Mouse (Mus musculus) thymus, postnatal 36 days (tissue): ENCODE data around the gene Rsph1.
A peak's percentile ranks its signal among the peaks of the same experiment; 100 is the strongest.
"Not testable (repeated sequence)": the region's sequence is repeated elsewhere in the genome, so short reads cannot be mapped to it uniquely, and the experiment has no call there.

Experiments used
- DNase-seq, 2 experiments: peaks; one replicate each; pipeline ENCODE4 v3.0.0; 2022; ENCODE audit warnings: mixed read lengths in 2 of 2

The Rsph1 gene

DNA sequence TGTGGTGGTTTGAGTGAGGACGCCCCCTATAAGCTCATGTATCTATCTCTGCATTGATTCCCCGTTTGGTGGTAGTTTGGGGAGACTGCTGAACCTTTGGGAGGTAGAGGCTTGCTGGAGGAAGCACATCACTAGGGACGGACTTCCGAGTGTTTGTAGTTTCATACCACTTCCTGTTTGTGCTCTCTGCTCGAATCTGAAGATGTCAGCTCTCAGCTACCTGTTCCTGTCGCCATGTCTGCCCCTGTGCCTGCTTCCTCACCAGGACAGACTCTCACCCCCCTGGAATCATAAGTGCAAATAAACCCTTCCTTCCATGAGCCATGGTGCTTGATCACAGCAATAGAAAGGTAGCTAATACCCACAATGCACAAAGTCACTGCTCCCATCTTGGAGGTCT, 2.0 kb downstream of the Rsph1 start:
- DNase-seq, result peak; percentile 31 to 47

DNA sequence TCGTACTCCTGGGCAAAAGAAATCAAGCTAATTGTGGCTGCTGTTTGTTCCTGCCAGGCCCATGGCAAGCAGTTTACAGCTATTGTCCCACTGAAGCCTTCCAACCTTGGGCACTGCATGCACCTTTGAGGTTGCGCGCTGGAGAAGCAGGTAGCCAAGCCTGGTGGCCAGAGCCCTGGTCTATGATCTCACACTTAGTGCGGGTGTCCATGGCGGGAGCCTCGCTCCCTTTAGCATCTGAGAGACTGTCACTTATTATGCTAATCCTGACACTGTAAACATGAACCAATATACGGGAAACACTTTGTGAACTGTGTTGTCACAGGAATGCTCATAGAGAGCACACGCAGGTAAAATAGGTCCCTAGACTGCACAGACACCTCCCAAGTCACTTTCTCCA, 3.6 kb downstream of the Rsph1 start:
- DNase-seq, result no peak

GRCm38 (mm10) chr17:31272416-31273165, 4.6 kb downstream of the Rsph1 start:
- DNase-seq, result no peak

DNA sequence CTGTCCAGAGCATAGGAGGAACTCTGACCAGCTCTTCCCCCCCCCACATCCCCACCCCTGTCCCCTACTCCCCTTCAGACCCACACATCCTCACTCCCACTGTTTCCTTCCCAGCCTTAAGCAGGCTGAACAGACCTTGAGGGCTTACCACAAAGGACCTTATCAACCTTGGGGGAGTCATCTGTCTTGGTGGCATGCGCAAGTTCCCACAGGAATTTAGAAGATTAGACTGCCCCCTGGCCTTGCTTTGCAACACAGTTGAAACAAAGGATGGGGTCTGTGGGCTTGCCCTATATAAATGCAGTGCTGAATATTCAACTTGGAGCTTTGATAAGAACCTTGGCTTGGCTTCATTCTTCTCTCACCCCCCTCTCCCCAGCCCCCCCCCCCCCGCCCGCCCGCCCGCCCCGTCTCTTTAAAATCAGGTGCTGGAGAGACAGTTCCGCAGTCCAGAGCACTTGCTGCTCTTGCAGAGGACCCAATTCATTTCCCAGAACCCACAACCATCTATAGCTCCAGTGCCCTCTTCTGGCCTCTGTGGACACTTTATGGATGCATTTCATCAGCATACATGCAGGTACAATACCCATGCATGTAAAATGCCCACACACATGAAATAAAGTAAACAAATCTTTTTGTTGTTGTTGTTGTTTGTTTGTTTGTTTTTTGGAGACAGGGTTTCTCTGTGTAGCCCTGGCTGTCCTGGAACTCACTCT, 5.9 kb downstream of the Rsph1 start:
- no peak for DNase-seq

GRCm38 (mm10) chr17:31270736-31271135, 6.4 kb downstream of the Rsph1 start:
- not testable (repeated sequence) for DNase-seq

- DNase-seq, result no peak
These were observed 6.9 kb downstream of the Rsph1 start for GRCm38 (mm10) chr17:31270246-31270645.

DNA sequence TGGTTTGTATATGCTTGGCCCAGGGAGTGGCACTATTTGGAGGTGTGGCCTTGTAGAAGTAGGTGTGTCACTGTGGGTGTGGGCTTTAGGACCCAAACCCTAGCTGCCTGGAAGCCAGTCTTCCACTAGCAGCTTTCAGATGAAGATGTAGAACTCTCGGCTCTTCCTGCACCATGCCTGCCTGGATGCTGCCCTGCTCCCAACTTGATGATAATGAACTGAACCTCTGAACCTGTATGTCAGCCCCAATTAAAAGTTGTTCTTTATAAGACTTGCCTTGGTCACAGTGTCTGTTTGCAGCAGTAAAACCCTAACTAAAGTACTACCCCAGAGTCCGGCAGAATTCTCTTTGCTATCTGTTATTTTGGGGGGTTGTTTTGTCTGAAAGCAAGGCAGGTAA, 7.4 kb downstream of the Rsph1 start:
- no peak for DNase-seq

DNA sequence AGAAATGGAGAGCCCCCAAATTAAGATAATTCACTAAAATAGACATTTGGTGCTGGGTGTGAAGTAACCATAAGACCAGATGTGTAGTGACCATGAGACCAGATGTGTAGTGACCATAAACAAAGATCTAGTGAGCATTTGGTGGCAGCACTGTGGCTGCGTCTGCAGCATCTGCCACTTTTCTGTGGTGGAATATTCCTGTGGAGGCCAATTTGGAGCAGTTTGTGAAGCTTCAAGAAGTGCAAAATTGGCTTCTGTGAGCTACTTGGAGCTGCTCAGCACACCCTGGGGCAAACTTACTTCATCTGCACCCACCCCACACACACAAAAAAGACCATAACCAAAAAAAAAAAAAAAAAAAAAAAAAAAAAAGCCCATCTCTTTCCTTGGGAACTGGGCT, 9.2 kb downstream of the Rsph1 start:
- no peak for DNase-seq

GRCm38 (mm10) chr17:31267603-31268002, 9.6 kb downstream of the Rsph1 start:
- DNase-seq, result no peak

GRCm38 (mm10) chr17:31267138-31267537, 10.0 kb downstream of the Rsph1 start:
- DNase-seq, result no peak

GRCm38 (mm10) chr17:31266321-31266950, 10.7 kb downstream of the Rsph1 start:
- peak; percentile 54 to 59 for DNase-seq

- peak in 1 of 2 experiments; percentile 27 for DNase-seq
These were observed 11.4 kb downstream of the Rsph1 start for GRCm38 (mm10) chr17:31265831-31266230.

DNA sequence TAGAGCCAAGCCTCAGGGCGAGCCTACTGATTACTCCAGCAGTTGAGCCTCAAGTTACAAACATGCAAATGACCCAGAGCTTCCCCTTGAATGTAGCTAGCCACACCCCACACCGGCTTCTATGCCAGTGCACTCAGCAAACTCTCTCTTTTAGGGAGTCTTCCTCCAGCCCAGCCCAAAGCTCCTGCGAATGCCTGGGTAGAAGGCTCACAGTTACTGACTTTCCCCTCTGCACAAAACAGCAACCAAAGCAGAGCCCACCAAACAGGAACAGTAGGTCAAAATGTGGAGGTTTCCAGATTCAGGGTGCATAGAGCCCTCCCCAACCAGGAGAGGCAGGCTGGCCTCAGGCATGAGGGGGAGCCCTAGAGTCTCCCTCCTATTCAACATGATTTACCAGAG, 12.0 kb downstream of the Rsph1 start:
- no peak for DNase-seq

DNA sequence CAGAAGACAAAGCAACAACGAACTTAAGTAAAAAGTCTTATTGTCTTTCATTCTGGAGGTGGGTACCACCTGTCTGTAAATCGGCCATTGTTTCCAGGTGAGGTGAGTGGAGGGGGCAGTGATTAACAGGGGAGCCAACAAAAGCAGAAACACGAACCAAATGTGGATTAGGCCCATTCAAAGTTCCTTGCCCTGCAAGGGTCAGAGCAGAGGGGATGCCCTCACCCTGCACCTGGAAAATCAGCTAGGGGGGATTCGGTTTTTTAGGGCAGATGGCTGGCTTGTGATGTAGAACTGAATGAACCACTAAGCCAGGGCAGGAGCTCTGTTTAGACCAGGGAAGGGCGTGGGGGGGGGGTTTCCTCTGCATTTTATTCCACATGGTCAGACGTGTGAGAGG, 12.8 kb downstream of the Rsph1 start:
- DNase-seq, result no peak

- no peak for DNase-seq
These were observed 13.4 kb downstream of the Rsph1 start for GRCm38 (mm10) chr17:31263770-31264169.

GRCm38 (mm10) chr17:31262715-31263114, 14.5 kb downstream of the Rsph1 start:
- DNase-seq, result no peak

GRCm38 (mm10) chr17:31261352-31261751, 15.8 kb downstream of the Rsph1 start:
- no peak for DNase-seq

DNA sequence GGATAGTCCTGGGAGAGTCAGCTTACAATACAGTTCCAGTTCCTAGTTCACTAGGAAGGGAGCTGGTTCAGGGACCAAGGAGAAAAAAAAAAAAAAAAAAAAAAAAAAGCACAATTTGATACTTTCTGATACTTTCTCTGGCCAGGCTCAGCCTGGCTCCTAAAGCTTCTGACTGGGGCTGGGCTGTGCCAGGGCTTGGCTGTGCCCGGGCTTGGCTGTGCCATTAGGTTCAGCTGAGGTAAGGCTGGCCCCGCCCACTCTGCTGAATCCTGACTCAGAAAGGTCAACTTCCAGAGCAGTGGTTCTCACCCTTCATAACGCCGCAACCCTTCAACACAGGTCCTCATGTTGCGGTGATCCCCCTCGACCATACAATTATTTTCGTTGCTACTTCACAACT, 16.8 kb downstream of the Rsph1 start:
- DNase-seq, result peak in 1 of 2 experiments; percentile 4

- DNase-seq, result peak in 1 of 2 experiments; percentile 44
These were observed 17.4 kb downstream of the Rsph1 start for GRCm38 (mm10) chr17:31259825-31260224.

DNA sequence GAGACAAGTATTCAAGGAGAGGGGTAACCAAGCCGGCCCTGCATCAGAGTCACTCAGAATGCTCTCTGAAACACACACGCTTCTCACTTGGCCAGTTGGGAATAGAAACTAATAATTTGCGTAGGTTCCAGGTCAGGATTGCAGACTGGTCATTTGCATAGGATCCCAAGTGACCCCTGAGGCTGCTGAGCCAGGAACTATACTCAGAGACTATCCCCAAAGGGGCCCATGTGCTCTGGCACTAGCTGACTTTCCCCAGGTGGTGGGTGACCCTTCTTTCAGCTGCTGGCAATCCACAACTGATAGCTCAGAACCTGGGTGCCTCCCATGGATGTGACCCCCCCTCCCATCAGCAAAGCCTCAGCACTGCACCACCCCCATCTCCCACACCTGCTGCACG, 18.0 kb downstream of the Rsph1 start:
- DNase-seq, result no peak

GRCm38 (mm10) chr17:31258310-31258865, 18.8 kb downstream of the Rsph1 start:
- DNase-seq, result no peak

- DNase-seq, result no peak
These were observed 19.3 kb downstream of the Rsph1 start for GRCm38 (mm10) chr17:31257898-31258297.

GRCm38 (mm10) chr17:31257149-31257548, 20.0 kb downstream of the Rsph1 start:
- DNase-seq, result no peak
